Mouse (Mus musculus): ENCODE results near the gene Usp29.
"Not testable (repeated sequence)": the region's sequence is repeated elsewhere in the genome, so short reads cannot be mapped to it uniquely, and the experiment has no call there.

The Usp29 gene

GRCm38 (mm10) chr7:6923515-6923914 lies 193.1 kb downstream of the Usp29 start:
- no peak for DNase-seq (ENCODE audit: low read depth, low spot score)

DNA sequence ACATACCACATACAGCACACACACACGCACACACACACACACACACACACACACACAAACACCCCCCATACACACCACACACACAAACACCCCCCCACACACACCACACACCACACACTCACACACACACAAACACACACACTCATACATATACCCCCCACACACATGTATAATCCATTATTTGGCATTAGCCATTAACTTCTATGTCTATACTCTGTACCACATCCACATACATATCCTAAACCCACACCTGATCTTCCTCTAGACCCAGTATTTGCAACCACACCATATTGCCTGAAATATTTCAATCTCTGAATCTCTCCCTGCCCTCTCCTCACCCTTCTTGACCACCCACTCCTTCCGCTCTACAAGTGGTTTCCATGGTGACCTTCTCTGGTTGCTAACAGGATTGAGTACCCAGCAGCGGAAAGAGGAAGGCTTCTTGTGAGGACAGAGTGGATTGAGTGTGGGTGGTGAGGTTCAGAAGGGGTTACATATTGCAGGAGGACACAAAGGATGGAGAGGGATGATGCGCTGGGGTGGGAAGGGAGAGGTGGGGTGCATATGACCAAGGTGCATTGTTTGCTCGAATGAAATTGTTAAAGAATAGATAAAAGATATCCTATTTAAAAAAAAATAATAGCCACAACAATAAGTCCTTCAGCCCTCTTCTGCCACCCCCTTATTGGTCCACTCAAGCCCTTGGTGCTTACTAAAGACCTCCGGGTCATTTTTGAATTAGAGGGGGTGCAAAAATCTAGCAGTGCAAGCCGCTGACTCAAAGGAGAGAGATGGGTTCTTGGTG lies 195.8 kb downstream of the Usp29 start:
- no peak for DNase-seq (ENCODE audit: low read depth, low spot score)

GRCm38 (mm10) chr7:6926731-6926995 lies 196.3 kb downstream of the Usp29 start:
- DNase-seq (ENCODE audit: low read depth, low spot score) = no peak

DNA sequence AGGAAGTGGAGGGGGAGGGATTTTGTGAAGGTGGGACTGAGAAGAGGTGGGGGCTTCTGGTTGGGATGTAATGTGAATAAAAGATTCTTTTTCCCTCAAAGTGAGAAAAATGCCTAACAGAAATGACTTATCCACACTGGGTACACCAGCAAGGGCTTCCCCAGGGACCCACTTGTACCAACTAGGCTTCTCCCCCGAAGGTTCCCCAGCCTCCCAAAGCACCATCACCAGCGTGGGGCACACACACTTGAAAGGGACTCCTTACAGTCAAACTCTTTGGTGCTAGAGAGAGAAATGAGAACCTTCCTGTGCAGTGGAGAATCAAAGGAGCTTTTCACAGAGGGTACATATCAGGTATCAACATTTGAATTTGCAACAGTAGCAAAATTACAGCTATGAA lies 198.9 kb downstream of the Usp29 start:
- DNase-seq (ENCODE audit: low read depth, low spot score) = no peak

DNA sequence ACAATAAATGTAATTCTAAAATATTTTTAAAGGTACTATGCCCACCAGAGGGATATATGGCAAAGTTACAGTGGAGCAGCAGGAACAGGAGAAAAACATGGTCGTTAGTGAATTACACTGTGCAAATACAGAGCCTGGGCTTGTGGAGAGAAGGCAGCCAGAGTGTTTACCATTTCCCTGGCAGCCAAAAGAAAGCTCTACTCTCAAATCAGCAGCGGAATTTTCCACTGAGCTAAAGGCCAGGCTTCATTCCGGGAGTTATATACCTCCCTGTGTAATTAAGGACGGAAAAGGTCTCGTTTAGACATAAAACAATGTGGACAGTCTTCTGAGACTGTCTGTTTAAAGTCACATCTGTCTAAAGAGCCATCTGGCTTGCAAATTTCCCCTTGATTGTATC lies 204.4 kb downstream of the Usp29 start:
- DNase-seq (ENCODE audit: low read depth, low spot score) = no peak

DNA sequence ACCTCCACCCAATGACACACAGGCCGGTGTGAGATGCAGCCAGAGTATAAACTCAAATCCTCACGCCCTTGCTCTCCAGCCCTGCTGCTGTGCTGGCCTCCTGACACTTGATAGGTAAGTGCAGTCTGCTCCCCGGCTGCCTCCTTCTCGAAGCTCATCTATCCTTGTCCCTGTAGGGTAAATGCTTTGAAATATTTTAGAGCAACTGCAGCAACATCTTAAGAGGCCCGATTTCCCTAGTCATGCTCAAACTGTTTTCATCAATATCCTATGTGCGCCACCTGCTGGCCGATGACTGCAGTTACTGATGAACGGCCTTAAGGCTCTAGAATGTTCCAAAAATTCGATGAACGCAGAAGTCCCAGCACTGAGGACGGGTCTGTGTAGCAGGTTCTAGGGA lies 206.7 kb downstream of the Usp29 start:
- DNase-seq (ENCODE audit: low read depth, low spot score) = peak; percentile 69

- peak; percentile 37 for DNase-seq (ENCODE audit: low read depth, low spot score)
Measured at GRCm38 (mm10) chr7:6940761-6941231, 210.4 kb downstream of the Usp29 start.

GRCm38 (mm10) chr7:6948061-6948460 lies 217.7 kb downstream of the Usp29 start:
- not testable (repeated sequence) for DNase-seq (ENCODE audit: low read depth, low spot score)

DNA sequence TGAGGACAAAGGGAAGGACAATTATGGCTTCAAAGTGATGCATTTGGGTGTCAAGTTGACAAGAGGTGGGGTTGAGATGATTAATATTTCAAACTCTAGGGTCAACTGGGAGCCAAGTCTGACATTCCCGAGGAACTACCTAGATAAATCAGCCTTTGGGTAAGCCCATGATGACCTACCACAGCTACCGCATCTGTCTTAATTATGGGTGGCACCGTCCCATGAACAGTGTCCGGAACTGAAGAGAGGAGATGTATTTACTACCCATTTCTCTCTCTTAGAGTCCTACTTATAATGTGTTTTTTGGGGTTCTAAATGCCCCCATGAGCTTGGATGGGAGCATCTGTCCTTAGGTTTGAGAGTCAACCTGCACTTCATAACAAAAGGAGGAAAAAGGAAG lies 226.2 kb downstream of the Usp29 start:
- DNase-seq (ENCODE audit: low read depth, low spot score) = no peak

DNA sequence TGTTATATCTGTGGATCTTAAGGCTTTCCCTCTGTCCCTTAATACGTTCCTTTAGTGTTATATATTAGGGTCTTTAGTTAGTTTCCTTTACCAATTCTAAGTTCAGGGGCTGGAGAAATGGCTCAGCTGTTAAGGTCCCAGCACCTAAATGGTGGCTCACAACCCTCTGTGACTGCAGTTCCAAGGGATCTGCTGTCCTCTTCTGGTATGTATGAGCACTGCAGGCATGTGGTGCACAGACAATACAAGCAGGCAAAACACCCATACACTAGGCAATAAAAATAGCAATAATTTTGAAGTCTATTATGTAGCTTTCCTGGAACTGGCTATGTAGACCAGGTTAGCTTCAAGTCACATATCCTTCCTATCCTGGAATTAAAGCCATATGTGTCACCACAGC lies 228.2 kb downstream of the Usp29 start:
- no peak for DNase-seq (ENCODE audit: low read depth, low spot score)

- DNase-seq (ENCODE audit: low read depth, low spot score) = no peak
Measured at GRCm38 (mm10) chr7:6973566-6973965, 243.2 kb downstream of the Usp29 start.

DNA sequence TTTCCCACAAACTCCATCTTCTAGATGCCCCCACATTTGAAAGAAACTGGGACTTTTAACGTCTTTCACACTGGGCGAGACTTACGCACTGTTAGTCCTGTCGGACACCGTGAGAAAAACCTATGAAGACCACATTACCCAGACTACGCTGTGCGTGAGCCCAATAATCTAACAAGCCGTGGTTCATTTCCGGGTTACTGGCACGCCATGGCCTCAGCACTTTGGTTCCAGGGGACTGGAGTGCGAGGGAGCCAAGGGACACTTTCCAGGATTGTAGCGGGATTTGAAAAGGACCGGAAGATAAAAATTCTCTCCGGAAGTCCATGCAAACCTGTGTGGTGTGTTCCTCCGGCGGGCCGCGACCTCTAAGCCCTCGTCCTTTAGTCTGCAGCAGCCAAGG lies 246.5 kb downstream of the Usp29 start:
- no peak for DNase-seq (ENCODE audit: low read depth, low spot score)

- DNase-seq (ENCODE audit: low read depth, low spot score) = not testable (repeated sequence)
Measured at GRCm38 (mm10) chr7:6995251-6995650, 264.9 kb downstream of the Usp29 start, which contains the start of gene Aurkc. Gene Aurkc, plus strand, starts transcription at chr7:6995300.

DNA sequence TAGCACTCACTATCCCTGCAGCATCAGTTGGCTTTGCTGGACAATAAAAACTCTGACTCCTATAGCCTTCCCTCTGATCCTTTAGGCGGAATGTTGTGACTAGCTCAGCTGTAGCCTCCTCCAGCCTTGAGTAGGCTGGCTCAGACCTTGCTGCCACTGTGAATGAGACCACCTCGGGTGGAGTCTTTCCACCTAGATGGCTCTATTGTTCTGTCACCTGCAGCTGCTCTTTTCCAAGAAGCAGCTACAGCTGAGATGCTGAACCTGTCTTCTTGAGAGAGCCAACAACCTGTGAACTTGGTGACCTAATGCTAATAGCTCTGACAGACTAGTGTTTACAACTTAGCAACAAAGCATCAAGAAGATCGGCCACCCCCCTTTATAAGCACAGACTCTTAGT lies 268.5 kb downstream of the Usp29 start:
- not testable (repeated sequence) for DNase-seq (ENCODE audit: low read depth, low spot score)

GRCm38 (mm10) chr7:7005441-7005840 lies 275.1 kb downstream of the Usp29 start:
- not testable (repeated sequence) for DNase-seq (ENCODE audit: low read depth, low spot score)

All from retina, postnatal 7 days (tissue).